Mouse (Mus musculus): ENCODE measurements around the gene Pde6c. TPM values are rescaled to one million over a fixed set of nuclear protein-coding genes. Genes with fewer than 3 reads are reported as not detected.

The Pde6c gene
- polyA plus RNA-seq, 1 experiment = not detected

DNA sequence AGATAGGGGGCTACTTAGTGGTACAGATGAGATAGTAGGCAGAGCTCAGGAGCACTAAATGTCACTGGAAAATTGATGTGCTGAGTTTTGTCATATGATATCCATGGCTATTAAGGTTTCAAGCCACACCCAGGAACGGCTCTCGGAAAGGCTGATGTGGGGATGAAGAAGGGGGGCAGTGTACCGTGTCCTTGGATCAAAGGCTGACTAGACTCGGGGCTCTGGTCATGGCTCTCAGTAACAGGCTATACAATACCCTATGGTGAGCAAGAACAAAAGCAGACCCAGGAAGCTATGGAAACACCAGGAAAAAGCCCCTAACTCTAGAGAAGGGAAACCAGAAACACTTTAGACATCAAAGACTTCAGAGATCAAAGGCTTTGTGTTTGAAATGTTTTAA lies 99.9 kb downstream of the Pde6c start:
- Histone ChIP-seq H3K27ac (ENCODE audit: insufficient read depth, low read depth, low read length) (no peak overlapping the region), H3K4me3 (ENCODE audit: insufficient read depth, low read length) (no peak overlapping the region), H3K4me1 (ENCODE audit: control insufficient read depth, insufficient read depth, low read length) (no peaks in the 10 kb centered on the region)
- TF ChIP-seq POLR2A (IDR thresholded peaks at IDR 0.05; ENCODE audit: borderline replicate concordance, low read depth, low read length) (no peak), CTCF (IDR thresholded peaks at IDR 0.05; ENCODE audit: low read depth, low read length) (no peak)

Other genes starting within 250 kb of the Pde6c start
- 156 and 160 TPM in 2 replicates for gene Myof, start 89.2 kb upstream of the Pde6c start, polyA plus RNA-seq (2012; ENCODE audit: insufficient read depth, insufficient read length, missing spikeins)
- gene Cep55, start 77.8 kb upstream of the Pde6c start, polyA plus RNA-seq (2012; ENCODE audit: insufficient read depth, insufficient read length, missing spikeins) = 21.0 and 23.2 TPM in 2 replicates
- gene Ffar4, start 35.7 kb upstream of the Pde6c start, polyA plus RNA-seq (2012; ENCODE audit: insufficient read depth, insufficient read length, missing spikeins) = 0.57 TPM in 1 of 2 replicates, not detected in the other
- not detected in 2 replicates for gene Rbp4, start 7.5 kb upstream of the Pde6c start, polyA plus RNA-seq (2012; ENCODE audit: insufficient read depth, insufficient read length, missing spikeins)
- 12.1 and 15.3 TPM in 2 replicates for gene Fra10ac1, start 91.4 kb downstream of the Pde6c start, polyA plus RNA-seq (2012; ENCODE audit: insufficient read depth, insufficient read length, missing spikeins)
- 1.2 and 3.0 TPM in 2 replicates for gene Lgi1, start 131.8 kb downstream of the Pde6c start, polyA plus RNA-seq (2012; ENCODE audit: insufficient read depth, insufficient read length, missing spikeins)